Mouse (Mus musculus) layer of hippocampus, adult 2 months (tissue): ENCODE measurements around the gene Rnf181. TPM values are rescaled to one million over a fixed set of nuclear protein-coding genes. Genes with fewer than 3 reads are reported as not detected.
A peak's percentile ranks its signal among the peaks of the same experiment; 100 is the strongest.

Source experiments
- DNase-seq, 2 experiments: peaks; one replicate each; pipeline ENCODE4 v3.0.0; 2022; ENCODE audit warnings: low spot score in 2 of 2
- H3K27ac ChIP-seq: fragments of 200-600 bp; 2 replicates; pipeline ENCODE4 v1.8.1; 2022
- H3K4me3 ChIP-seq: fragments of 200-600 bp; 2 replicates; pipeline ENCODE4 v1.8.1; 2022; ENCODE audit warnings: mild to moderate bottlenecking
- CTCF ChIP-seq: fragments of 200-600 bp; conservative IDR thresholded peaks from 2 replicates; pipeline ENCODE4 v1.8.1; 2022; ENCODE audit warnings: antibody characterized with exemption, mild to moderate bottlenecking, moderate library complexity
- total RNA-seq, 2 experiments: library from RNA; stranded (reverse); gene quantifications; 2 replicates each; pipeline ENCODE4 v1.2.3; 2021

The Rnf181 gene
- total RNA-seq, 2 experiments from 2014 or later: 74.7 to 86.1 TPM

DNA sequence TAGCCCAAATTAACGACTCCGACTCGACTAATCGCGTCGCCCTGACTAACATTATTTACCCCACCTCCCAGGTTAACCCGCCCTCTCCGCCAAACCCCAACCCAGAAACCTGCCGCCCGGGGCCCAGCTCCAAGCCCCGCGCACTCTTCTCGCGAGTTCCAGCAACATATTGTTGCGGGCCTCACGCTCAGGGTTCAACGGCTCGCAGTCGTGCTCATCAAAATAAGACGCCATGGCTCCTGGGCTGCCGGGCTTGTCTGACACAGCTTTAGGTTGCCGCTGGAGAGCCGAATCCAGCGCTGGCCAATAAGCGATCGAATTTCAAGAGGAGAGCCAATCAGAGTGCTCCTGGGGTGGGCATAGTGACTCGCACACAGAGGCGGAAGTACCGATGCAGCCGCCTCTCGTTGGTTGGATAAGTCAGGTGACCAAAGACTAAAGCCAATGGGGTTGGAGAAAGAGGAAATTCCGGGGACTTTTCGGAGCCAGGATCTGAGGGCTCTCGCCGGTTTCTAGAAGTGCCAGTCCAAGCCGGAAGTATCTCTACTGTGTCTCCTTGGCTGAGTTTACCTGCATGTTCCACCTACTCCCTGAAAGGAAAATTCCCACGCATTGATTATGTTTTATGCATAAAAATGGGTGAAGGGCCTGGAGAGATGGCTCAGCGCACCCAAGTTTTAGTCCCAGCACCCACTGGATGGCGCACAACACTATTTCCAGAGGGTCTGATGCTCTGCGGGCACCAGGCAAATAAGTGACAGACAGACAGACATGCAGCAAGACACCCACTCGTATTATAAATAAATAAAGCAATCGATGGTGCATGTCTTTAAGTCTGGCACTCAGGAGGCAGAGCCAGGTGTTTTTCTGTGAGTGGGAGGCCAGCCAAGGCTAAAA lies 4.4 kb downstream of the Rnf181 start:
- Histone ChIP-seq H3K27ac (peak overlapping the region; percentile 90), H3K4me3 (peak overlapping the region; percentile 82)
- TF ChIP-seq CTCF: peak; percentile 67
- DNase-seq: peak; percentile 94 to 98

DNA sequence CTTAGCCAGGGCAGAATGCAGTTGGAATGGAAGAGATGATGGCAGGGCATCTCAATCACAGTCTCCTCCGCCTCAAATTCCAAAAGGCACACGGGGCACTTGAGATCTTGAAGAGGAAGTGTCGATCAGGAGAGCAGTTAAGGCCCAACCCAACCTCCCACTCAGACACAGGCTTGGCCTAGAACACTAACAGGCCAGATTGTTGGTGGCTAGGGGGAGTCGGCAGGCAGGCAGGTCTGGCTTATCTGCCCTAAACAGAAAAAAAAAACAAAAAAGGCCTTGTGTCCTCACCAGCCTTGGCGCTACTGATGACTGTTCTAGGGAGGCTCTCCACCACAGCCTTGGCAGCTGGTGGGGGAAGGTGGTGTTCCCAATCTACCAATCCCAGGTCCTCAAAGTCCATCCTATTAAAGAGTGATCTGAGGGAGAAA lies 5.6 kb downstream of the Rnf181 start:
- TF ChIP-seq CTCF: no peak
- Histone ChIP-seq H3K4me3 (peak overlapping the region; percentile 82), H3K27ac (peak overlapping the region; percentile 90)
- no peak for DNase-seq

- no peak for DNase-seq
- TF ChIP-seq CTCF: no peak
- no peak overlapping the region for H3K27ac ChIP-seq
- no peak overlapping the region for H3K4me3 ChIP-seq
Observed at GRCm38 (mm10) chr6:72360599-72360935, 6.2 kb downstream of the Rnf181 start.

GRCm38 (mm10) chr6:72359891-72360598 lies 6.7 kb downstream of the Rnf181 start:
- H3K4me3 ChIP-seq: no peak overlapping the region
- DNase-seq: no peak
- TF ChIP-seq CTCF: 0 out of 2 replicates have a peak, but pooled peaks have one; percentile 11
- no peak overlapping the region for H3K27ac ChIP-seq

GRCm38 (mm10) chr6:72359343-72359742 lies 7.4 kb downstream of the Rnf181 start:
- no peak for TF ChIP-seq CTCF
- no peak overlapping the region for H3K4me3 ChIP-seq
- no peak for DNase-seq
- no peak overlapping the region for H3K27ac ChIP-seq

- no peak overlapping the region for H3K4me3 ChIP-seq
- DNase-seq: no peak
- no peak overlapping the region for H3K27ac ChIP-seq
- TF ChIP-seq CTCF: no peak
Observed at GRCm38 (mm10) chr6:72358086-72358764, 8.5 kb downstream of the Rnf181 start.

GRCm38 (mm10) chr6:72357164-72358079 lies 9.3 kb downstream of the Rnf181 start:
- no peak for TF ChIP-seq CTCF
- no peak for DNase-seq
- Histone ChIP-seq H3K27ac (no peak overlapping the region; the same call in 1 of the 2 replicates), H3K4me3 (no peak overlapping the region)

DNA sequence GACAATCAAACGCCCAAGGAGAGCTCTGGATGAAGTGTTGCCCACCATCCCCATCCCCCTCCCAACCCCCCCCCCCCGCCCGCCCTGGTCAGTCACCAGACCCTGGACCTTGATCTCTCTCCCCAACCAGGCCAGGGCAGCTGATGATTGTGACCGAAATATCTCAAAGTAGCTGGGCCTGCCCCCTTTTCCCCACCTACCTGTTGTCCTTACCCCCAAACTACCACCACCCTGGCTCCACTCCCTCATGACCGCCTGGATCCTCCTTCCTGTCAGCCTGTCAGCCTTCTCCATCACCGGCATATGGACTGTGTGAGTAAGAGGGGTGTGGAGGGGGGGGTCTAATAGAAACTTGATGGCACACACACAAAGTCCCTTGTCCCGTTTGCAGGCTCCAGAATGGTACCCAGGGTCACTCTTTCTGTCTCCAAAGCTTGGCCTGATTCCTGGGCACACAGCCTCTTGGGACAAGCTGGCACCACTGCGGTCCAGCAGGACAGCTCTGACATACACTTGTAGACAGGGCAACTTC lies 10.7 kb downstream of the Rnf181 start:
- H3K4me3 ChIP-seq: peak overlapping the region; percentile 87
- H3K27ac ChIP-seq: peak overlapping the region; percentile 88
- DNase-seq: no peak
- no peak for TF ChIP-seq CTCF

DNA sequence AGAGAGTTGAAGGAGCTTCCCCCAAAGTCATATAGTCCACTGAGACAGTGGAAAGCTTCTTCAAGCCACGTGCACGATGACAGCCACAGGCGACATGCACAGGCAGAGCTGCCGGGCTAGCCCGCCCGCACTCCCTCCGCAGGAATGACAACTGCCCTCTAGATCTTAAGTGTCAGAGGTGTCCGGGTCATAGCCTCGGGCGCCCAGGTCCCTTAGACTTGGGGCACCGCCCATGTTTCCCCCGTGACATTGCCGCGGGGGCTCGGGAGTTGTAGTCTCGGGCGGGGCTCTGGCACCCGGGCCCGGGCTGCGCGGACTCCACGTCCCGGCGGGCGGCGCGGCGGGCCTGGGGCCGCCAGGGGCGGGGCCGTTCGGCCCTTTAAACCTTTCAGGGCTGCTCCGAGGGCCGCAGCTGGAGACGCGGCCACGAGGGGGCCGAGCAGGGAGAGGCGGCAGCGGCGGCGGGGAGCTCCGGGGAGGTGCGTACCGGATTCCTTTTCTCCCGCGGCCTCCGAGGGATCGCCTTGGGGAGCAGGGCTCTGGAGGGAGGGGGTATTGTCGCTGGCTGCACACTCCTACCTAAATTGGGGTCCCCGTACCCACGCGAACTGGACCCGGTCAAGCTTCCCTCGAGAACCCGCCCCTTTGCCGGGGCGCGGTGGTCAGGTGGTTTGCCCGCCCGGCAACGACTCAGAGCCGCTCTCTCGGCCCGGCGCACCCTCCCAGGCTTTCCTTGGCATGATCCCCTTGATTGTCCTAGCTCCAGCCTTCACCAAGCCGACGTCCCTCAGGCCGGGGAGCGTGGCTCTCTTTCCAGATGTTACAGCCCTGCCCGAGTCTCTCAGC lies 11.5 kb downstream of the Rnf181 start, which contains the start of gene Tmem150a:
Gene Tmem150a, plus strand, starts transcription at position 382 of the 846 bp plus-strand sequence.
- H3K4me3 ChIP-seq: peak within 1 kb of the TSS; percentile 87
- DNase-seq: peak; percentile 68
- peak; percentile 69 for TF ChIP-seq CTCF
- H3K27ac ChIP-seq: peak within 1 kb of the TSS; percentile 88

GRCm38 (mm10) chr6:72354025-72354424 lies 12.7 kb downstream of the Rnf181 start:
- H3K4me3 ChIP-seq: no peak overlapping the region
- H3K27ac ChIP-seq: no peak overlapping the region
- no peak for TF ChIP-seq CTCF
- no peak for DNase-seq
